Comparison of ENCODE assay signal across 8 mouse cellular contexts in the genomic region with DNA sequence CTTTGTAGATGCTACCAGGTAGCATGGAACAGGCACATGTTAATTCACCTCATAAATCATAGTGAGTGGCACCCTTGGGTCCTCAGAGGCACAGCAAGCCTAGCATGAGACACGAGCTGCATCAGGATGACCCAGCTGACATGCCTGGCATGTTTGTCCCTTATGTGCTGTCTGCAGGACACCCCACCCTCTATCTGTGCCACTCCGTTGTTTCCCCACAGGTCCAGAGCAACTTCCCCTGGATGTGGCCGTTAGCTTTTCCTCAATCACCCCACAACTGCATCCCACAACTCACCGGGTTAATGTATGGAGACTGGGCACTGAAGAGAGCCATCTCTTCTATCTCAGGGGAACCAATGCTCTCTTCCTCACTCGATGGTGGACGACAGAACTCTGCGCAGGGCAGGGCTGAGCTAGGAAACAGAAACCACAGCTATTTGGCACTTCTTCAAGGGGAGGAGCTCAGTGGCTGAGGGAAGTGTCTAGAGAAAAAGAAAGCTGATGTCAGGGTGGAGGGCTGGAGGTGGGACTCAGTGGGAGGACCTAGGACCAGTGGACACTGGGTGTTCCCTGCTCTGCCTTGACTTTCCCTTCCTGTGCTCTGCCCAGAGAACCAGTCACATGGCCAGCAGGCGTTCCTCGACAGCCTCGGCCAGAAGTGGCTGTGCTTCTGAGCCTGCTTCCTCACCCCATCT. TPM values are rescaled to one million over a fixed set of nuclear protein-coding genes. Genes with fewer than 3 reads are reported as not detected.
DNase-seq lines count a peak whose midpoint lies in the region; ATAC-seq and TF ChIP-seq lines count a peak whose summit lies in the region.

A gene (minus strand): TSS at position 464 of the 695 bp plus-strand sequence.

- intact Hi-C loops in heart, postnatal 14 days (cut with DNase I) = loop anchor here (2.0 kb wide), 1 partner anchor 30 kb away; no protein-coding TSS in a partner anchor

- peak; percentile 84 for DNase-seq in 3134 (ENCODE audit: extremely low read depth, insufficient read length, low spot score)
- peak; percentile 47 to 62 for DNase-seq in CD8-positive naive resting alpha-beta T cell, adult 2 months (ENCODE audit: low read depth in 2 of 2, low spot score in 2 of 2)
- DNase-seq in embryonic facial prominence, embryonic 14.5 days (ENCODE audit: low spot score) = peak; percentile 88
- DNase-seq in heart, postnatal 14 days = peak; percentile 72 to 79
- peak; percentile 98 for DNase-seq in liver, adult 2 months (ENCODE audit: extremely low read depth, low read depth, low spot score)
- DNase-seq in urinary bladder, postnatal 25 days (ENCODE audit: low spot score) = peak; percentile 51
- no peak for DNase-seq in frontal cortex, postnatal 25 days (ENCODE audit: low spot score in 2 of 2)

- peak; percentile 72 for ATAC-seq in embryonic facial prominence, embryonic 14.5 days (ENCODE audit: low read depth)
- peak; percentile 82 for ATAC-seq in neutrophil, adult 5-6 weeks (ENCODE audit: extremely low read depth, insufficient number of reproducible peaks, low FRiP score, poor library complexity, severe bottlenecking)

- H3K79me2 ChIP-seq in liver, adult 2 months (ENCODE audit: control insufficient read depth, insufficient read depth, low read length) = peaks cover 21% of the 10 kb centered on the region; the same call in 1 of the 2 replicates

- 0 out of 2 replicates have a peak, but pooled peaks cover 4% of the 10 kb centered on the region for H3K4me1 ChIP-seq in embryonic facial prominence, embryonic 14.5 days (ENCODE audit: control insufficient read depth, insufficient read depth, low read length)
- peaks cover 14% of the 10 kb centered on the region for H3K4me1 ChIP-seq in liver, adult 2 months (ENCODE audit: control insufficient read depth, insufficient read depth, low read length)

- WGBS in embryonic facial prominence, embryonic 14.5 days = 59% methylated on average over 10 of the region's 10 CpGs
- WGBS in liver, adult 2 months = 2% methylated on average over 10 of the region's 10 CpGs

- no peak for TF ChIP-seq CTCF in liver, adult 2 months (IDR thresholded peaks at IDR 0.05; ENCODE audit: low read depth, low read length)

- peak; percentile 92; the same call in 1 of the 2 replicates for TF ChIP-seq POLR2A in liver, adult 2 months (IDR thresholded peaks at IDR 0.05; ENCODE audit: extremely low read depth, insufficient read depth, low read length)

- peak within 1 kb of the TSS; percentile 18 for H3K4me3 ChIP-seq in embryonic facial prominence, embryonic 14.5 days (ENCODE audit: low read depth, low read length)
- peak within 1 kb of the TSS; percentile 69 for H3K4me3 ChIP-seq in liver, adult 2 months (ENCODE audit: insufficient read depth, low read depth, low read length)

- no peak within 1 kb of the TSS for H3K27ac ChIP-seq in embryonic facial prominence, embryonic 14.5 days (replicated peaks; ENCODE audit: low read depth, low read length)
- H3K27ac ChIP-seq in liver, adult 2 months (replicated peaks; ENCODE audit: insufficient read depth, low read depth, low read length) = peak within 1 kb of the TSS; percentile 90

- no peaks in the 10 kb centered on the region for H3K27me3 ChIP-seq in embryonic facial prominence, embryonic 14.5 days (replicated peaks; ENCODE audit: control insufficient read depth, insufficient read depth, low read length)
- no peaks in the 10 kb centered on the region for H3K27me3 ChIP-seq in liver, adult 2 months (ENCODE audit: control insufficient read depth, insufficient read depth, low read length)

- no peaks in the 10 kb centered on the region for H3K36me3 ChIP-seq in embryonic facial prominence, embryonic 14.5 days (ENCODE audit: control insufficient read depth, insufficient read depth, low read length)
- H3K36me3 ChIP-seq in liver, adult 2 months (ENCODE audit: control insufficient read depth, insufficient read depth, low read length) = no peaks in the 10 kb centered on the region

- H3K4me2 ChIP-seq in embryonic facial prominence, embryonic 14.5 days (ENCODE audit: low read depth, low read length) = peak within 1 kb of the TSS; percentile 42

- no peaks in the 10 kb centered on the region for H3K9me3 ChIP-seq in embryonic facial prominence, embryonic 14.5 days (ENCODE audit: control insufficient read depth, low read length)

- 0 out of 2 replicates have a peak within 1 kb of the TSS, but pooled peaks have one; percentile 20 for H3K9ac ChIP-seq in embryonic facial prominence, embryonic 14.5 days (ENCODE audit: low read depth, low read length)
- H3K9ac ChIP-seq in liver, adult 2 months (ENCODE audit: low read depth, low read length) = peak within 1 kb of the TSS; percentile 74

RNA-seq across cellular contexts. Expression of the gene that starts here (rescaled TPM):
- 51.4 and 52.1 TPM in 2 replicates for polyA plus RNA-seq in embryonic facial prominence, embryonic 14.5 days (2014; fragmentation: Nextera tagmentation; extraction: Ambion mirVana)
- 10 to 100 TPM; 35.5 to 36.1 TPM for total RNA-seq in heart, postnatal 14 days (2021)
- 175 and 236 TPM in 2 replicates for total RNA-seq in liver, adult 2 months (2014; rRNA removed)
- 1,032 and 1,086 TPM in 2 replicates for polyA plus RNA-seq in liver, adult 2 months (2012; rRNA removed)
- 62.7 and 66.2 TPM in 2 replicates for total RNA-seq in neutrophil, adult 5-6 weeks (2017)

Comparison
In these comparisons a context has a peak if more than half of its experiments do, and no peak if none do; other contexts are left out.
1. RNA of the gene that starts here (polyA plus RNA-seq): 1,032 to 1,086 TPM in liver, adult 2 months; 51.4 to 52.1 TPM in embryonic facial prominence, embryonic 14.5 days; every median in the first group is over 10 times any median in the second.
2. DNase-seq: peak in 3134 (single experiment), CD8-positive naive resting alpha-beta T cell, adult 2 months (2 of 2), embryonic facial prominence, embryonic 14.5 days (single experiment), heart, postnatal 14 days (2 of 2), liver, adult 2 months (single experiment) and urinary bladder, postnatal 25 days (single experiment); none in frontal cortex, postnatal 25 days (0 of 2).